Mouse (Mus musculus): ENCODE data around the gene Slc41a3.

DNA sequence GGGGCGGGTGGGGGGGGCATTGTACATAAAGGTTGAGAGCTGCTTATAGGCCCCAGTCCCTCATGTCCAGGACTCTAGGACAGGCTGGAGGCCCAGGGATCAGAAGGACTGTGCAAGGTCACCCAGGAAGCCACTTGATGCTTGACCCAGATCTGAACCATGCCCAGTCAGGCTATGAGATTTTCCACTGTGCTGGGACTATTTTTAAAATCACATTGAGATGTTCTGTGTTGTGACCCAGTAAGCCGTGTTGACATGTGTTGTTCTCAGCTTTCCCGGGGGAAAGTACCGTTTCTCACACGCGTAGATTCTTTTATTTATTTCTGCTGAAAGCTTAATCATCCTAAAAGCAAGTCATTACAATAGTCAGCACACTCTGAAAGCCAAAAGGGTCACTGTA lies 11.5 kb downstream of the Slc41a3 start:
- TF ChIP-seq CTCF (IDR thresholded peaks at IDR 0.05; ENCODE audit: borderline replicate concordance, insufficient read depth, low read length) (no peak), POLR2A (IDR thresholded peaks at IDR 0.05; ENCODE audit: low read depth, low read length) (no peak)

Measured in embryonic fibroblast, embryonic 13.5 days (primary cell).